Mouse (Mus musculus): Measurements from ENCODE around the gene Mapkap1.

- TF ChIP-seq CTCF (IDR thresholded peaks at IDR 0.05), result no peak
- TF ChIP-seq EP300 (IDR thresholded peaks at IDR 0.05), result no peak
These were observed 195.6 kb downstream of the Mapkap1 start for GRCm38 (mm10) chr2:34602111-34602541.

Measured in lung, postnatal 0 days (tissue).